Mouse (Mus musculus): ENCODE measurements around the gene Actrt2. TPM values are rescaled to one million over a fixed set of nuclear protein-coding genes. Genes with fewer than 3 reads are reported as not detected.

Actrt2 gene
- polyA plus RNA-seq, 1 experiment from 2014 or later = not detected

Other genes with a start within 250 kb of the Actrt2 start
- 7.0 and 7.2 TPM in 2 replicates for gene Prdm16, start 31.0 kb downstream of the Actrt2 start, polyA plus RNA-seq (2014; fragmentation: Nextera tagmentation; extraction: Ambion mirVana)
- 0.10 TPM in 1 of 2 replicates, not detected in the other for gene Ttc34, start 169.6 kb upstream of the Actrt2 start, polyA plus RNA-seq (2014; fragmentation: Nextera tagmentation; extraction: Ambion mirVana)
- gene Mmel1, start 201.7 kb upstream of the Actrt2 start, polyA plus RNA-seq (2014; fragmentation: Nextera tagmentation; extraction: Ambion mirVana) = 0.25 and 0.31 TPM in 2 replicates
- 17.4 and 20.1 TPM in 2 replicates for gene Fam213b, start 231.3 kb upstream of the Actrt2 start, polyA plus RNA-seq (2014; fragmentation: Nextera tagmentation; extraction: Ambion mirVana)